Comparison of ENCODE assay signal across 8 mouse cellular contexts in genomic region chr1:36072588-36073556, GRCm38 (mm10). TPM values are rescaled to one million over a fixed set of nuclear protein-coding genes. Genes with fewer than 3 reads are reported as not detected.
DNase-seq lines count a peak whose midpoint lies in the region; ATAC-seq and TF ChIP-seq lines count a peak whose summit lies in the region.

No protein-coding gene starts in this region.

- no peak for ATAC-seq in forebrain, embryonic 15.5 days (replicated peaks)
- ATAC-seq in liver, embryonic 16.5 days (ENCODE audit: low read depth) = peak; percentile 0; the same call in 1 of the 2 replicates

- no peak for TF ChIP-seq POLR2A in CH12.LX (IDR thresholded peaks at IDR 0.05; ENCODE audit: low read depth, low read length)

- H3K4me3 ChIP-seq in CH12.LX (replicated peaks in 1 of 3; ENCODE audit: low read depth in 2 of 3, low read length in 2 of 3, poor library complexity in 1 of 3) = no peak overlapping the region
- no peak overlapping the region for H3K4me3 ChIP-seq in forebrain, embryonic 15.5 days
- peak overlapping the region; percentile 96 for H3K4me3 ChIP-seq in liver, embryonic 16.5 days (ENCODE audit: low read depth, low read length)

- in situ Hi-C loops in CH12.LX (cut with MboI; ENCODE audit: low pct_ligation_motif_present, low pct_unique_long_range_greater_than_20kb, low sequenced_read_pairs) = no loop called here

- TF ChIP-seq EP300 in CH12.LX (IDR thresholded peaks at IDR 0.05; ENCODE audit: low read length) = no peak

- no peak overlapping the region for H3K4me2 ChIP-seq in CH12.LX (ENCODE audit: insufficient read depth, low read depth, poor library complexity, severe bottlenecking)
- H3K4me2 ChIP-seq in forebrain, embryonic 15.5 days (replicated peaks) = peak overlapping the region; percentile 82
- H3K4me2 ChIP-seq in liver, embryonic 16.5 days (ENCODE audit: low read depth, low read length) = peak overlapping the region; percentile 91

- TF ChIP-seq RAD21 in CH12.LX (IDR thresholded peaks at IDR 0.05; ENCODE audit: low read depth, low read length) = no peak

- dilution Hi-C loops in CH12.LX (cut with MboI; ENCODE audit: extremely low pct_ligation_motif_present, extremely low pct_unique_long_range_greater_than_20kb, low sequenced_read_pairs) = no loop called here

- DNase-seq in gastrocnemius, adult 18-20 months (ENCODE audit: low spot score) = peak; percentile 48
- DNase-seq in gastrocnemius, postnatal 10 days = no peak
- no peak for DNase-seq in CH12.LX (ENCODE audit: extremely low read depth)
- DNase-seq in right cerebral cortex, postnatal 4 days = no peak
- DNase-seq in right cerebral cortex, postnatal 25 days = no peak
- no peak for DNase-seq in spleen, postnatal 4 days (ENCODE audit: low spot score in 2 of 2)

- 64% methylated on average over 11 of the region's 11 CpGs for WGBS in forebrain, embryonic 15.5 days
- WGBS in liver, embryonic 16.5 days (ENCODE audit: insufficient replicate concordance) = 37% methylated on average over 11 of the region's 11 CpGs

- no peaks in the 10 kb centered on the region for H3K9me3 ChIP-seq in CH12.LX (replicated peaks; ENCODE audit: low read length)
- H3K9me3 ChIP-seq in forebrain, embryonic 15.5 days = no peaks in the 10 kb centered on the region
- H3K9me3 ChIP-seq in liver, embryonic 16.5 days (replicated peaks; ENCODE audit: control insufficient read depth, low read length) = no peaks in the 10 kb centered on the region

- 0 out of 2 replicates have a peak overlapping the region, but pooled peaks have one; percentile 24 for H3K27ac ChIP-seq in CH12.LX (ENCODE audit: insufficient read depth, low read depth)
- H3K27ac ChIP-seq in forebrain, embryonic 15.5 days (replicated peaks) = no peak overlapping the region
- H3K27ac ChIP-seq in liver, embryonic 16.5 days (ENCODE audit: low read length) = peak overlapping the region; percentile 88

- TF ChIP-seq CTCF in CH12.LX (conservative IDR thresholded peaks at IDR 0.05 in 1 of 2, IDR thresholded peaks at IDR 0.05 in 1 of 2; ENCODE audit: low read depth in 2 of 2, low read length in 2 of 2) = no peak

- H3K4me1 ChIP-seq in CH12.LX (ENCODE audit: control insufficient read depth in 1 of 2, insufficient read depth in 2 of 2) = peaks cover 19 to 65% of the 10 kb centered on the region in 2 experiments
- peaks cover 59% of the 10 kb centered on the region for H3K4me1 ChIP-seq in forebrain, embryonic 15.5 days
- H3K4me1 ChIP-seq in liver, embryonic 16.5 days (ENCODE audit: control insufficient read depth, low read depth, low read length) = peaks cover 73% of the 10 kb centered on the region

- peaks cover 8 to 66% of the 10 kb centered on the region in 2 experiments for H3K36me3 ChIP-seq in CH12.LX (replicated peaks in 1 of 2; ENCODE audit: control insufficient read depth in 1 of 2, insufficient read depth in 1 of 2, low read length in 1 of 2)
- no peaks in the 10 kb centered on the region for H3K36me3 ChIP-seq in forebrain, embryonic 15.5 days
- H3K36me3 ChIP-seq in liver, embryonic 16.5 days (ENCODE audit: control insufficient read depth, insufficient read depth) = peaks cover 31% of the 10 kb centered on the region

- H3K9ac ChIP-seq in CH12.LX (ENCODE audit: insufficient read depth, low read depth) = no peak overlapping the region
- H3K9ac ChIP-seq in forebrain, embryonic 15.5 days (replicated peaks) = no peak overlapping the region
- peak overlapping the region; percentile 29 for H3K9ac ChIP-seq in liver, embryonic 16.5 days (ENCODE audit: low read depth, low read length)

- H3K79me2 ChIP-seq in CH12.LX (replicated peaks; ENCODE audit: control insufficient read depth, extremely low read depth, insufficient read depth, poor library complexity, severe bottlenecking) = peaks cover 34% of the 10 kb centered on the region

- no peaks in the 10 kb centered on the region for H3K27me3 ChIP-seq in CH12.LX (replicated peaks)
- no peaks in the 10 kb centered on the region for H3K27me3 ChIP-seq in forebrain, embryonic 15.5 days
- H3K27me3 ChIP-seq in liver, embryonic 16.5 days (ENCODE audit: control insufficient read depth, insufficient read depth, low read depth, low read length) = no peaks in the 10 kb centered on the region

TF ChIP-seq in CH12.LX, 34 proteins besides CTCF, POLR2A, EP300 and RAD21:
- no peak for TF ChIP-seq RCOR1 (conservative IDR thresholded peaks at IDR 0.05; ENCODE audit: low read depth, low read length)
- TF ChIP-seq ETS1 (conservative IDR thresholded peaks at IDR 0.05; ENCODE audit: low read depth, low read length) = peak; percentile 73

RNA-seq across cellular contexts. Expression of gene Hs6st1, which starts 4.7 kb away (rescaled TPM):
- 10 to 100 TPM; 19.7 to 22.0 TPM for total RNA-seq in gastrocnemius, adult 18-20 months (2021)
- total RNA-seq in gastrocnemius, postnatal 10 days (2021) = 10 to 100 TPM; 26.2 to 28.3 TPM
- 14.0 and 17.7 TPM in 2 replicates for total RNA-seq in CH12.LX (2012; rRNA removed)
- total RNA-seq in CH12.LX (2014; rRNA removed) = 8.2 and 9.1 TPM in 2 replicates
- 18.1 and 18.6 TPM in 2 replicates for polyA plus RNA-seq in CH12.LX (2012; ENCODE audit: insufficient read length, low read depth)
- polyA plus RNA-seq in forebrain, embryonic 15.5 days (2015; fragmentation: Nextera tagmentation; extraction: Ambion mirVana) = 9.7 and 16.5 TPM in 2 replicates
- 4.7 and 5.2 TPM in 2 replicates for polyA plus RNA-seq in liver, embryonic 16.5 days (2015; fragmentation: Nextera tagmentation; extraction: Ambion mirVana)
